Mouse (Mus musculus) stomach, postnatal 0 days (tissue): ENCODE measurements around the gene Chuk.

Experiments used
- CTCF ChIP-seq: IDR thresholded peaks from 2 replicates; pipeline ENCODE4 v1.5.1; 2016; ENCODE audit warnings: antibody characterized with exemption, low read depth, mild to moderate bottlenecking, moderate library complexity
- EP300 ChIP-seq: optimal IDR thresholded peaks from 2 replicates; pipeline ENCODE3; 2016; ENCODE audit warnings: antibody characterized with exemption

- TF ChIP-seq EP300 (no peak), CTCF (no peak)
Observed at GRCm38 (mm10) chr19:44148991-44149390, 41.7 kb upstream of the Chuk start.
